Mouse (Mus musculus) heart, embryonic 10.5 days (tissue): ENCODE measurements around the gene Syn3. TPM values are rescaled to one million over a fixed set of nuclear protein-coding genes. Genes with fewer than 3 reads are reported as not detected.

Experiments
- DNase-seq: peaks from one replicate; pipeline ENCODE4 v3.0.0-alpha.2; 2017; ENCODE audit warnings: low spot score
- H3K27ac ChIP-seq: fragments of 300-500 bp; sonication (generic); 2 replicates; pipeline ENCODE4 v1.5.1; 2016; ENCODE audit warnings: mild to moderate bottlenecking
- H3K27me3 ChIP-seq: fragments of 300-500 bp; sonication (generic); 2 replicates; pipeline ENCODE4 v1.6.1; 2016; ENCODE audit warnings: mild to moderate bottlenecking; ENCODE audit not compliant: poor library complexity, insufficient read depth, severe bottlenecking
- H3K36me3 ChIP-seq: fragments of 300-500 bp; sonication (generic); 2 replicates; pipeline ENCODE4 v1.6.1; 2016; ENCODE audit warnings: mild to moderate bottlenecking, moderate library complexity
- H3K4me1 ChIP-seq: fragments of 300-500 bp; sonication (generic); 2 replicates; pipeline ENCODE4 v1.6.1; 2016; ENCODE audit warnings: mild to moderate bottlenecking
- H3K4me3 ChIP-seq: fragments of 300-500 bp; sonication (generic); 2 replicates; pipeline ENCODE4 v1.5.1; 2016; ENCODE audit warnings: mild to moderate bottlenecking, moderate library complexity
- H3K9me3 ChIP-seq: fragments of 300-500 bp; sonication (generic); 2 replicates; pipeline ENCODE4 v1.6.1; 2016; ENCODE audit warnings: mild to moderate bottlenecking, moderate library complexity
- WGBS: fragments of 180-500 bp; shearing (Covaris S2); methylation state at CpG from one replicate; pipeline ENCODE4 v1.1.7; 2016; 5-methylcytosine and 5-hydroxymethylcytosine counted together
- polyA plus RNA-seq: library from polyadenylated mRNA; unstranded; fragments of >200 nt; fragmentation: Nextera tagmentation; extraction: Ambion mirVana; gene quantifications from 2 replicates; pipeline ENCODE4 v1.2.1, GENCODE M21; 2016

The Syn3 gene
- polyA plus RNA-seq, 1 experiment from 2014 or later = 1.2 TPM

- Histone ChIP-seq H3K9me3 (no peaks in the 10 kb centered on the region), H3K27ac (0 out of 2 replicates have a peak overlapping the region, but pooled peaks have one; percentile 10), H3K4me3 (no peak overlapping the region), H3K36me3 (no peaks in the 10 kb centered on the region), H3K27me3 (peaks cover 11% of the 10 kb centered on the region; the same call in 1 of the 2 replicates), H3K4me1 (peaks cover 40% of the 10 kb centered on the region)
- WGBS = 79% methylated on average over 12 of the region's 12 CpGs
- no peak for DNase-seq
Observed at GRCm38 (mm10) chr10:86368811-86369210, 129.9 kb downstream of the Syn3 start.

- Histone ChIP-seq H3K36me3 (no peaks in the 10 kb centered on the region), H3K27ac (no peak overlapping the region), H3K4me3 (no peak overlapping the region), H3K4me1 (peaks cover 37% of the 10 kb centered on the region), H3K9me3 (no peaks in the 10 kb centered on the region), H3K27me3 (peaks cover 11% of the 10 kb centered on the region; the same call in 1 of the 2 replicates)
- DNase-seq = no peak
- 74% methylated on average over 4 of the region's 4 CpGs for WGBS
Observed at GRCm38 (mm10) chr10:86367346-86367745, 131.3 kb downstream of the Syn3 start.

- Histone ChIP-seq H3K4me1 (peaks cover 26% of the 10 kb centered on the region), H3K27me3 (peaks cover 11% of the 10 kb centered on the region; the same call in 1 of the 2 replicates), H3K27ac (peak overlapping the region; percentile 42; the same call in 1 of the 2 replicates), H3K4me3 (no peak overlapping the region), H3K36me3 (no peaks in the 10 kb centered on the region), H3K9me3 (no peaks in the 10 kb centered on the region)
- WGBS = 23% methylated on average over 5 of the region's 5 CpGs
- peak; percentile 89 for DNase-seq
Observed at GRCm38 (mm10) chr10:86365632-86366092, 133.0 kb downstream of the Syn3 start.

- Histone ChIP-seq H3K4me1 (peaks cover 17% of the 10 kb centered on the region), H3K27ac (no peak overlapping the region), H3K4me3 (no peak overlapping the region), H3K9me3 (no peaks in the 10 kb centered on the region), H3K36me3 (no peaks in the 10 kb centered on the region), H3K27me3 (peaks cover 11% of the 10 kb centered on the region; the same call in 1 of the 2 replicates)
- DNase-seq = no peak
- 63% methylated on average over 8 of the region's 8 CpGs for WGBS
Observed at GRCm38 (mm10) chr10:86363669-86364309, 134.9 kb downstream of the Syn3 start.

GRCm38 (mm10) chr10:86359699-86360098 is 139.0 kb downstream of the Syn3 start:
- no peaks in the 10 kb centered on the region for H3K27me3 ChIP-seq
- 64% methylated on average over 4 of the region's 4 CpGs for WGBS
- no peaks in the 10 kb centered on the region for H3K9me3 ChIP-seq
- H3K4me1 ChIP-seq = no peaks in the 10 kb centered on the region
- H3K36me3 ChIP-seq = no peaks in the 10 kb centered on the region
- DNase-seq = no peak
- no peak overlapping the region for H3K4me3 ChIP-seq
- 0 out of 2 replicates have a peak overlapping the region, but pooled peaks have one; percentile 6 for H3K27ac ChIP-seq

GRCm38 (mm10) chr10:86359208-86359607 is 139.5 kb downstream of the Syn3 start:
- no peaks in the 10 kb centered on the region for H3K27me3 ChIP-seq
- H3K27ac ChIP-seq = no peak overlapping the region
- no peak overlapping the region for H3K4me3 ChIP-seq
- 88% methylated on average over 2 of the region's 2 CpGs for WGBS
- no peak for DNase-seq
- H3K9me3 ChIP-seq = no peaks in the 10 kb centered on the region
- no peaks in the 10 kb centered on the region for H3K4me1 ChIP-seq
- H3K36me3 ChIP-seq = no peaks in the 10 kb centered on the region

GRCm38 (mm10) chr10:86358307-86358975 is 140.3 kb downstream of the Syn3 start:
- Histone ChIP-seq H3K36me3 (no peaks in the 10 kb centered on the region), H3K27ac (no peak overlapping the region), H3K9me3 (no peaks in the 10 kb centered on the region), H3K27me3 (no peaks in the 10 kb centered on the region), H3K4me3 (no peak overlapping the region), H3K4me1 (no peaks in the 10 kb centered on the region)
- WGBS = 76% methylated on average over 7 of the region's 7 CpGs
- DNase-seq = no peak

- DNase-seq = no peak
Observed at GRCm38 (mm10) chr10:86356819-86357563, 141.7 kb downstream of the Syn3 start.

GRCm38 (mm10) chr10:86352521-86352920 is 146.2 kb downstream of the Syn3 start:
- 79% methylated on average over 3 of the region's 3 CpGs for WGBS
- no peak overlapping the region for H3K4me3 ChIP-seq
- peaks cover 5% of the 10 kb centered on the region; the same call in 1 of the 2 replicates for H3K36me3 ChIP-seq
- no peak for DNase-seq
- no peaks in the 10 kb centered on the region for H3K4me1 ChIP-seq
- H3K27me3 ChIP-seq = no peaks in the 10 kb centered on the region
- H3K9me3 ChIP-seq = no peaks in the 10 kb centered on the region
- no peak overlapping the region for H3K27ac ChIP-seq

More at GRCm38 (mm10) chr10:86356819-86357563, 141.7 kb downstream of the Syn3 start:
- Histone ChIP-seq H3K9me3 (no peaks in the 10 kb centered on the region), H3K27me3 (no peaks in the 10 kb centered on the region), H3K27ac (no peak overlapping the region), H3K4me3 (no peak overlapping the region), H3K4me1 (no peaks in the 10 kb centered on the region), H3K36me3 (no peaks in the 10 kb centered on the region)
- WGBS = 53% methylated on average over 5 of the region's 5 CpGs

GRCm38 (mm10) chr10:86351287-86351686 is 147.4 kb downstream of the Syn3 start:
- Histone ChIP-seq H3K27ac (no peak overlapping the region), H3K4me3 (no peak overlapping the region), H3K4me1 (no peaks in the 10 kb centered on the region), H3K9me3 (no peaks in the 10 kb centered on the region), H3K27me3 (no peaks in the 10 kb centered on the region), H3K36me3 (peaks cover 11% of the 10 kb centered on the region; the same call in 1 of the 2 replicates)
- WGBS = 61% methylated on average over 2 of the region's 2 CpGs
- no peak for DNase-seq

GRCm38 (mm10) chr10:86346235-86346840 is 152.4 kb downstream of the Syn3 start:
- Histone ChIP-seq H3K27ac (no peak overlapping the region), H3K9me3 (no peaks in the 10 kb centered on the region), H3K4me1 (peaks cover 34% of the 10 kb centered on the region), H3K27me3 (no peaks in the 10 kb centered on the region; the same call in 1 of the 2 replicates), H3K36me3 (peaks cover 33% of the 10 kb centered on the region), H3K4me3 (no peak overlapping the region)
- 57% methylated on average over 3 of the region's 3 CpGs for WGBS
- DNase-seq = no peak

GRCm38 (mm10) chr10:86345645-86346044 is 153.1 kb downstream of the Syn3 start:
- no peaks in the 10 kb centered on the region; the same call in 1 of the 2 replicates for H3K27me3 ChIP-seq
- H3K4me3 ChIP-seq = no peak overlapping the region
- DNase-seq = no peak
- peaks cover 41% of the 10 kb centered on the region for H3K4me1 ChIP-seq
- WGBS = 92% methylated on average over 9 of the region's 9 CpGs
- no peak overlapping the region for H3K27ac ChIP-seq
- H3K36me3 ChIP-seq = peaks cover 33% of the 10 kb centered on the region
- H3K9me3 ChIP-seq = no peaks in the 10 kb centered on the region
